Mouse (Mus musculus): ENCODE data around the gene Mepe. TPM values are rescaled to one million over a fixed set of nuclear protein-coding genes. Genes with fewer than 3 reads are reported as not detected.

Mepe gene
- total RNA-seq (2012; rRNA removed) (not detected in 2 replicates), total RNA-seq (2014; rRNA removed) (not detected in 2 replicates), polyA plus RNA-seq (2012; ENCODE audit: insufficient read length, low read depth) (not detected in 2 replicates)

DNA sequence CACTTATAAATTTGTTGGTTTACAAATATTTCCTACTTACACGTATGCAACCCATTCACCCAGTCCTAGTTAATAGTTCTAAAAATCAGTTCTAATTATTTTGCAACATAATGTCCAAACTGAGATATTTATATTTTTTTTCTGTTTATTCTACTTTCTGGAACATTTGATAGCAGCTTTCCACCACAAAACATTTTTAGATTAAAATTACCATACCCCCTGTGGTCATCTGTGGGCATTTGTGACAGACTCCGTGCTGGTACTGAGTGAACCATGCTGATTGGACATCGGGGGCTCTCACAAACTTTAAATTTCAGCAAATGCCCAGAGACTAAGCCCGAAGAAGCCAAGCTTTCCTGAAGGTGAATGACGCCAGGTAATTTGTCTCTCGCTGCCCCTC, at the start of gene Mepe:
Gene Mepe (plus strand): TSS at position 301 of the 400 bp plus-strand sequence.
- Histone ChIP-seq H3K4me1 (ENCODE audit: control insufficient read depth in 1 of 2, insufficient read depth in 2 of 2) (no peaks in the 10 kb centered on the region), H3K9ac (ENCODE audit: insufficient read depth, low read depth) (no peak within 1 kb of the TSS), H3K9me3 (replicated peaks; ENCODE audit: low read length) (no peaks in the 10 kb centered on the region), H3K27ac (ENCODE audit: insufficient read depth, low read depth) (no peak within 1 kb of the TSS), H3K4me2 (ENCODE audit: insufficient read depth, low read depth, poor library complexity, severe bottlenecking) (no peak within 1 kb of the TSS), H3K36me3 (replicated peaks in 1 of 2; ENCODE audit: control insufficient read depth in 1 of 2, insufficient read depth in 1 of 2, low read length in 1 of 2) (no peaks in the 10 kb centered on the region), H3K4me3 (replicated peaks in 1 of 3; ENCODE audit: low read depth in 2 of 3, low read length in 2 of 3, poor library complexity in 1 of 3) (no peak within 1 kb of the TSS), H3K27me3 (replicated peaks) (no peaks in the 10 kb centered on the region), H3K79me2 (replicated peaks; ENCODE audit: control insufficient read depth, extremely low read depth, insufficient read depth, poor library complexity, severe bottlenecking) (no peaks in the 10 kb centered on the region)
- no peak for DNase-seq (ENCODE audit: extremely low read depth)
- in situ Hi-C loops (cut with MboI; ENCODE audit: low pct_ligation_motif_present, low pct_unique_long_range_greater_than_20kb, low sequenced_read_pairs) (loop anchor here (25.0 kb wide), 2 partner anchors 213 to 987 kb away; partner anchors contain the start of gene Sparcl1), dilution Hi-C loops (cut with MboI; ENCODE audit: extremely low pct_ligation_motif_present, extremely low pct_unique_long_range_greater_than_20kb, low sequenced_read_pairs) (no loop called here)
- TF ChIP-seq MAX (IDR thresholded peaks at IDR 0.05; ENCODE audit: low read length) = no peak
- no peak for TF ChIP-seq BHLHE40 (IDR thresholded peaks at IDR 0.05; ENCODE audit: low read depth, low read length)
- TF ChIP-seq USF1 (IDR thresholded peaks at IDR 0.05; ENCODE audit: low read depth, low read length) = no peak
- TF ChIP-seq NELFE (IDR thresholded peaks at IDR 0.05; ENCODE audit: low read depth, low read length) = no peak
- no peak for TF ChIP-seq IRF4 (IDR thresholded peaks at IDR 0.05; ENCODE audit: low read depth, low read length)
- no peak for TF ChIP-seq MAZ (IDR thresholded peaks at IDR 0.05; ENCODE audit: low read depth, low read length)
- TF ChIP-seq ZNF384 (IDR thresholded peaks at IDR 0.05; ENCODE audit: low read depth, low read length) = no peak
- TF ChIP-seq TCF12 (IDR thresholded peaks at IDR 0.05; ENCODE audit: low read depth, low read length) = no peak
- TF ChIP-seq SIN3A (IDR thresholded peaks at IDR 0.05; ENCODE audit: low read length) = no peak
- no peak for TF ChIP-seq RAD21 (IDR thresholded peaks at IDR 0.05; ENCODE audit: low read depth, low read length)
- no peak for TF ChIP-seq ZKSCAN1 (IDR thresholded peaks at IDR 0.05; ENCODE audit: borderline replicate concordance, low read depth, low read length)
- TF ChIP-seq HCFC1 (IDR thresholded peaks at IDR 0.05; ENCODE audit: low read depth, low read length) = no peak
- TF ChIP-seq POLR2AphosphoS2 (IDR thresholded peaks at IDR 0.05; ENCODE audit: low read depth, low read length) = no peak
- no peak for TF ChIP-seq JUND (conservative IDR thresholded peaks at IDR 0.05; ENCODE audit: low read depth, low read length)
- no peak for TF ChIP-seq MYC (IDR thresholded peaks at IDR 0.05; ENCODE audit: low read depth, low read length)
- no peak for TF ChIP-seq PAX5 (IDR thresholded peaks at IDR 0.05; ENCODE audit: low read length)

DNA sequence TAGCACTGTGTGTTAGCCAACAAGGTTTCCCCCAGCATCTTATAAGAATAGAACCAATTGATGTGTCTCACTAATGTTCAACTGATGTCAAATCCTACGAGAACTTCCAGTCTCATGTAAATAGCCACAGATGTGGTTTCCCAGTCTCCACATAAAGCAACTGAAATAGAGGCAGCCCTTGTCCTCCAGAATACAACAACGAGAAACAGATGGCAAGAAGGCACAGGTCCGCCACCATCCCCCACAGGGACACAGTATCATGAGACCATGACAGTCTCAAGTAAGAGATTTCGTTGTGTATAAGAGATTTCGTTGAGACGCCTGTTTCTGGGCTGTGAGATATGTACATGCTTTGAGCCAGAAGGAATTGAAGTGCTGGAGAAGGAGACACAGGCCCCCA, 30.9 kb upstream of the Mepe start:
- Histone ChIP-seq H3K27me3 (replicated peaks) (no peaks in the 10 kb centered on the region), H3K9me3 (replicated peaks; ENCODE audit: low read length) (no peaks in the 10 kb centered on the region), H3K79me2 (replicated peaks; ENCODE audit: control insufficient read depth, extremely low read depth, insufficient read depth, poor library complexity, severe bottlenecking) (no peaks in the 10 kb centered on the region), H3K9ac (ENCODE audit: insufficient read depth, low read depth) (no peak overlapping the region), H3K36me3 (replicated peaks in 1 of 2; ENCODE audit: control insufficient read depth in 1 of 2, insufficient read depth in 1 of 2, low read length in 1 of 2) (no peaks in the 10 kb centered on the region), H3K4me2 (ENCODE audit: insufficient read depth, low read depth, poor library complexity, severe bottlenecking) (no peak overlapping the region), H3K27ac (ENCODE audit: insufficient read depth, low read depth) (no peak overlapping the region), H3K4me3 (replicated peaks in 1 of 3; ENCODE audit: low read depth in 2 of 3, low read length in 2 of 3, poor library complexity in 1 of 3) (no peak overlapping the region), H3K4me1 (ENCODE audit: control insufficient read depth in 1 of 2, insufficient read depth in 2 of 2) (no peaks in the 10 kb centered on the region)
- in situ Hi-C loops (cut with MboI; ENCODE audit: low pct_ligation_motif_present, low pct_unique_long_range_greater_than_20kb, low sequenced_read_pairs) = no loop called here
- TF ChIP-seq NRF1 (IDR thresholded peaks at IDR 0.05; ENCODE audit: low read depth, low read length) (no peak), EP300 (IDR thresholded peaks at IDR 0.05; ENCODE audit: low read length) (no peak), ZNF384 (IDR thresholded peaks at IDR 0.05; ENCODE audit: low read depth, low read length) (no peak), HCFC1 (IDR thresholded peaks at IDR 0.05; ENCODE audit: low read depth, low read length) (no peak)
- dilution Hi-C loops (cut with MboI; ENCODE audit: extremely low pct_ligation_motif_present, extremely low pct_unique_long_range_greater_than_20kb, low sequenced_read_pairs) = no loop called here
- no peak for DNase-seq (ENCODE audit: extremely low read depth)
